Mouse (Mus musculus) cerebellum, postnatal 36 days (tissue): ENCODE data around the gene Slx4.
"Not testable (repeated sequence)": the region's sequence is repeated elsewhere in the genome, so short reads cannot be mapped to it uniquely, and the experiment has no call there.

Experiments
- DNase-seq, 2 experiments: peaks; one replicate each; pipeline ENCODE4 v3.0.0; 2021 to 2022; ENCODE audit warnings: mixed read lengths in 2 of 2

Gene Slx4

DNA sequence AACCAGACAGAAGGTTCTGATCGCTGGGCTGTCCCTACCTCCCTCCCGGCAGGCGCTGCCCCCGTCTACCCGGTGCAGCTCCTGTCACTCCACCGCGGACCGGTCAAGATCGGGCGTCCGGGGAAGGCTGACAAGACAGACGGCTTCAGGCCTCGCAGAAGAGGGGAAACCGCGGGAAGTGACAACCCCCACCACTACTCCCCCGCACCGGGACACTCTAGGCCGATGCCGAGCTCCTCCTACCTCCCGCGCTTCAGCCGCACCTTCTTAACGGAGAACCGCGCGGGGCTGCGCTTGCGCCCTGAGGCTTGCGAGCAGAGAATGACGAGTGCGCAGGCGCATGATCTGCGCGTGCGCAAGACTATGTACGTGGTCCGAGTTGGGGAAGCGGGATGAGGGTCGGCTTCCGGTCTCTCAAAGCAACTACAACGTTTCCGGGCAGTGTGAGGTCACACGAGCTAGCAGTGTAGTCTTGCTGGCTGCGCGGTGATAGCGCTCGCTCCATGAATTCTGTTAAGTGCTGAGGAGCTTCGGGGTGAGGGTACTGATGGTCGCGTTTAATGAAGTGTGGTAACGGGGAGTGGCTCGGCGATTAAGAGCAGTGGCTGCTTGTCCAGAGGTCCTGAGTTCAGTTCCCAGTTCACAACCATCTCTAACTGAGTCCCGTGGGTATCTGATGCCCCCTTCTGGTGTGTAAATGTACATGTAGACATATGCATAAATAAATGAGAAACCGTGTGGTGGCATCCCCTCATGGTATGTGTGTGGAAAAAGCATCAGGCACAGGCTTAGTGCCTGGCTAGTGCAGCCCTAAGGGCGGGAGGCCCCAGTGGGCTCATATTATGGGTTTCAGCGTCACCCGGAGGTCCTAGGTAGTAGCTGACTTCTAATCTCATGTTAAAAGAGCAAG is at the start of gene Slx4:
Slx4 (minus strand) TSS at position 282 of the 910 bp plus-strand sequence.
- peak; percentile 97 for DNase-seq

DNA sequence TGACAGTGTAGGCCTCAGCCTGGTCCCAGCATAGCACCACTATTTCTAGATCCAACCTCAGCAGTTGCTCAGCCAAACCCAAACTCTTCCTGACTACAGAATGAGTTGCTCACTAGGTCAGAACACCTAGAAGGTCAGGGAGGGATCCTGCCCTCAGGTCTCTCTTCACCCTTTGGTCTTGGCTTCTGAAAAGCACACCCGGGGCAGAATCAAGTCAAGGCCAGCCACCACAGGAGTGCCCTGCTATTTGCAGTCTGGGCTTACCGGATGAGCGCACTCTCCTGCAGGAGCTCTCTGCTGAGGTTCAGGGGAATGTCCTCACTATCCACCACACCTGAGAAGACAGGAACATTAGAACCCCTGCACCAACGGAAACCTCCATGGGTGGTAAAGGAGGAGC is 49.0 kb upstream of the Slx4 start:
- no peak for DNase-seq

DNA sequence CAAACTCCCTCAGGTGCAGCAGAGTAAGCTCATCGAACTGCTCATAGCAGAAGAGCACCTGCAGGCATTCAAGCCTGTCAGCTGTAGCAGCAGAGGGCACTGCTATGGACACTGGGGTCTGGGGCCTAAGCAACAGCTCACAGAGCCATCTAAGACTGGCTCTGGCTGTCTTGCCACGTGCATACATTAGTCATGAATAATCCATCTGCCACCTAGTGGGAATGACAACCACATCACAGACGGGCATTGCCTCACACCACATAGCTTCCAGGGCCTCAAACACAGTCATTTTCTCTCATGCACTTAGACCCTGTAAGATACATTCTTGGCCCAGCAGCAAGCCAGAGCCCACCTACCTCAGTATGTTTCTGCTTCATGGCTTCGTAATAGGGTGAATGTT is 42.0 kb upstream of the Slx4 start:
- DNase-seq: no peak

DNA sequence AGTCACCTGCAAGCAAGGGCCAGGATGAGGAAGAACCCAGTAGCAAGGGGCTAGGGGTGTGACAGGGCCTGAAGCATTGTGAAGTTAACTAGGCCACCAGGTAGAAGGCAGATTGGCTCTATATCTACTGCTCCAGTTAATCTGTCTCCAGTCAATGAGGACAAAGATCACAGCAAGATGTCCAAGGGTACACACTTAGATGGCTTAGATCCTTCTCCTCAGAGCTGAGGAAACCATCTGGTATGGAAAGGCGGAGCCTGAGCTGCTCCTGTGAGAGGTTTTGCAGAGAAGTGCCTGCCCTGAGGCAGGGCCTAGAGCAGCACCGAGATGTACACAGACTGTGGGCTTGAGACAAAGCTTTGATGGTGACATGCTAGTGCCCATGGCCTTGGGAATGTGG is 40.5 kb upstream of the Slx4 start:
- DNase-seq: no peak

DNA sequence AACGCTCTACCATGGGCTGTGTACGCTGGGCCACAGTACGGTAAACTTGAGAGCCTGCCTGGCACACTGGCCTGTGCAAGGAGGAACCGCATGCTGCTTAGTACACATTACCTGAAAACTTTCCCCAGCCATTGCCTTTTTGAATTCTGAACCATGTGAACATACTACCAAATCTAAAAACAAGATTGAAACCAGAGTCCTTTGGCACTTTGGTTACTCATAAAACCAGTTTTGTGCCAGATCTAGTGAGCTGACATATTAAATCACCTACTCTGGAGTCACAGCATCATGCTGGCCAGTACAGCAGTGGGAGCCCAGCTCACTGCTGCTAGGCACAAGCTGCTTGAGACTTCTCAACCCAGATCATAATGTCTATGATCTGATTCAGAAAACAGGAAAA is 38.1 kb upstream of the Slx4 start:
- no peak for DNase-seq

- no peak for DNase-seq
Observed at GRCm38 (mm10) chr16:4040206-4040605, 36.6 kb upstream of the Slx4 start.

- no peak for DNase-seq
Observed at GRCm38 (mm10) chr16:4037690-4038089, 34.1 kb upstream of the Slx4 start.

DNA sequence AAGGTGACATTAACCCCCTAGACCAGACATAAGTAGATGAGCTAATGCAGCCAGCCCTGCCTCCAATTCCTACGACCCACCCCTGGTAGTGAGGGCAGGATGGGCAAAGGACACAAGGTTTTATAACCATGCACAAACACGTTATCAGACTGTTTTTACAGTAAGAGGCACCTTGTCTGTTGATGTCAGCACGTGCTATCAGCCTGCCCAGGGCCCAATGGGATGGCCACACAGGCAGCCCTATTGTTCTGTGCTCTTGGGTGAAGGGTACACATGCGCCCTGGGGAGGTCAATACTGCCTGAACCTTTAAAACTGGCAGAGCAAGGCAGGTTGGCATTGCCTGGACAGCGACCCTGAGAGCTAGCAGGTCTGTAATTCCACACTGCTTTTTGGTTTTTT is 33.2 kb upstream of the Slx4 start, which contains the start of gene Dnase1:
Dnase1 (plus strand) TSS at position 136 of the 400 bp plus-strand sequence.
- DNase-seq: no peak

- no peak for DNase-seq
Observed at GRCm38 (mm10) chr16:4035575-4035974, 32.0 kb upstream of the Slx4 start.

- no peak for DNase-seq
Observed at GRCm38 (mm10) chr16:4034476-4034875, 30.9 kb upstream of the Slx4 start.

DNA sequence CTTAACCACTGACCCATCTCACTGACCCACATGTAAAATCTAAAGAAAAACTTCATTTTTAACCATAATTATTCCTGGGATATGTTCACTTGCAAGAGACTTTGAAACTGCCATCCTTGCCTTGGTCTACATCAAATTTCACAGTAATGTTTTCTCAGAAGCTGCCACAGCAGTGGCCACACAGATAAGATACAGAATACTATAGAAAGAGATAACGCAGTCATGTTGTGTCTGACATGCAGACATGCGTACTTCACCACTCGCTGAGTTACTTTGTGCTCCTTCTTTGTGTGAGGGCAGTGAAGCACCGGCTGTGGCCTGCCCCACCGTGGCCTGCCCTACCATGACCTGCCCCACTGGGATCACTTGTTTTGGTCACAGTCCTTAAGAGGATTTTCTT is 30.4 kb upstream of the Slx4 start:
- no peak for DNase-seq

DNA sequence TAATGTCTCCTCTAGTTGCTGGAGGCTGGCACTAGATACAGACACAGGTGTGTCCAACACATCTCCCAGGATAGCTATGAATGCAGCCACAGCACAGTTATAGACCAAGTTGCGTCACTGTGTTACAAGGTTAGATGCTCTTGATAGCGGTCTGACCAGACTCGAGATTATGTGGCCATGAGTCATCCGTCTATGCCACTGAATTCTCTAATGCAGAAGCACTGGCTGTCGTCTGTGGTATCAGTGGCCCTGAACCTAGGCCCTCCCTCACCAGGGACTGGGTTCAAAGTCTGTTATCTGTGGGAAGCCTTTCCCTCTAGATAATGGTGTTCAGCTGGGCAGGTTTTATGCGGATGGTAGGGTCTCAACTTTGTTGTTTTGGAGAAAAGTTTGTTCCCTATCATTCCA is 28.8 kb upstream of the Slx4 start:
- DNase-seq: no peak

DNA sequence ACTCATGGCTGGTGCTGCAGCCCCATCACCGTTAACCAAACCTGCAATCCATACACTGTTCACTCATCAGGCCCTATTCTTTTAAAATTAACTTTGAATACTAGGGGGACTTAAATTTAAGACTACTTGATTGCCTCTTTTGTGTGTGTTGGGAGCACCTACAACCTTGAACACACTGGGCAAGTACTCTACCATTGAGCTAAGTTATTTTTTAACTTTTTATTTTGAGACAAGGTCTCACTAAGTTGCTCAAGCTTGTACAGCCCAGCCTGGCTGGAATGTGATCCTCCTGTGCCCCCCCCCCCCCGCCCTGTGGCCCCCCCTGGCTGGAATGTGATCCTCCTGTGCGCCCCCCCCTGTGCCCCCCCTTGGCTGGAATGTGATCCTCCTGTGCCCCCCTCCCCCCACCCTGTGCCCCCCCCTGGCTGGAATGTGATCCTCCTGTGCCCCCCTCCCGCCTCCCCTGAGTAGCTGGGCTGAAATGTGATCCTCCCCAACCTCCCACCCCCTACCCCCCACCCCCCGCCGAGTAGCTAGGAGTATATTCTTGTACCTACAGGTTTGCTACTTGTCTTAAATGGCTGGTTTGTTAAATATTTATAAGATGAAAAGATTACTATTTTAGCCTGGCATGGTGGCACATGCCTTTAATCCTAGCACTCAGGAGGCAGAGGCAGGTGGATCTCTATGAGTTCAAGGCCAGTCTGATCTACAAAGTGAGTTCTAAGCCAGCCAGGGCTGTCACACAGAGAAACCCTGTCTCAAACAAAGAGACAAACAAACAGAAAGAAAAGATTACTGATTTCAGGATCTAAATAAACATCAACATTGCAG is 28.1 kb upstream of the Slx4 start:
- no peak for DNase-seq

DNA sequence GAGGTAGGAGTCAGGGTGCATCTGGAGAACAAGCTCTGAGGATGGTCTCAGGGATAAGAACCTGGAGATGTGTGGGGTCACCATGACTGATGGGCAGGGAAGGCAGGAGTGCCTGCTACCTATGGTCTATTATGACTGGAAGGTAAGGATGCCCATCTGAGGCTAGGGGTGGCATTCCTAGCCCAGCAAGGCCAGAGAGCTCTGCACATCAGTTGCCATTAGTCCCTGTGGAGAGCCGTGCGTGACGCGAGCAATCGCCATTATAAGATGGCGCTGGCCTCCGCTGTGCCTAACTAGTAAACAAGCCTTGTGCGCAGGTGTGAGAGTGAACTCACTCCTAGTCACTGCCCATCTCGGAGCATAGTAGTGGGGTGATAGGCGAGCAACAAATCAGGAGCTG is 26.9 kb upstream of the Slx4 start:
- DNase-seq: no peak

GRCm38 (mm10) chr16:4029371-4029841 is 25.8 kb upstream of the Slx4 start:
- no peak for DNase-seq

- DNase-seq: no peak
Observed at GRCm38 (mm10) chr16:4027211-4027610, 23.6 kb upstream of the Slx4 start.

DNA sequence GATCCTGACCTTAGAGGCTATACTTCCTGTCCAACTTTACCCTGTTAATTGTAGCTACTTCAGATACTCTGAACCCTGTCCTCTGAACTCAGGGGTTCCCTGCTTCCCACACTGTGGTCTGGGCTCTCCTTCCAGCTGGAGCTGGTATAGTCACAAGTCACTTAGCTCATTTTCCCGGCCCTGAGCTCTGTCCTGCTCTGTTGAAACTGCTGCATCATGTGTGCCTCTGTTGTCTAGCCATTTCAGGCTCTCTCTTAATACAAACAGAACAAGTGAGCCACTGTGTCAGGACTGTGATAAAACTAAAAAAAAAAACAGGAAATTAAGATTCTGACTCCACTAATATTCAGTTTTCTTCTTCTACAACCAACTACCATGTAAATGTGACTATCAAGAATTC is 23.1 kb upstream of the Slx4 start:
- DNase-seq: no peak

DNA sequence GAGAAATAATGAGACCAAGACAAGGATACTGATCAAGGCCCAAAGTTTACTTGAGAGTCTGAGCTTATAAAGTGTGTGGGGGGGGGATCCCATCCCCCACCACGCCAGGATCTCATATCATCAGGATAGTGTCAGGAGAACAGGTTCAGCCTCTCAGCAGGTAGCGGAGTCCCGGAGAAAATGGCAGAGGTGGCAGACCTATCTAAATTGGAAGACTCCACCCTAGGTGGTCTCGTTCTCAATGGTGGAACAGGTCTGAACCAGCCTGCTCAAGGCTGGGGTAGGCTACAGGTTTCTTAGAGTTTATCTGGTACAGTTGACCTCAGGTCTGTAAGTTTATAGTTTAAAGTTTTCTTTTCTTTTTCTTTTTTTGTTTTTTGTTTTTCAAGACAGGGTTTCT is 19.1 kb upstream of the Slx4 start:
- no peak for DNase-seq

GRCm38 (mm10) chr16:4021241-4021640 is 17.7 kb upstream of the Slx4 start:
- DNase-seq: no peak

DNA sequence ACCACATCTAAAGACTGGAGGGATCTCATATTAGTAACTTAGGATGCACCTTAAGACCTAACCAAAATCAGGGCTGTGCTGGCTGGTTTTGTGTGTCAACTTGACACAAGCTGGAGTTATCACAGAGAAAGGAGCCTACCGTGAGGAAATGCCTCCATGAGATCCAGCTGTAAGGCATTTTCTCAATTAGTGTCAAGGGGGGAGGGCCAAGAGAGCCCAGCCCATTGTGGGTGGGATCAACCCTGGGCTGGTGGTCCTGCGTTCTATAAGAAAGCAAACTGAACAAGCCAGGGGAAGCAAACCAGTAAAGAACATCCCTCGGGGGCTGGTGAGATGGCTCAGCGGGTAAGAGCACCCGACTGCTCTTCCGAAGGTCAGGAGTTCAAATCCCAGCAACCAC is 13.9 kb upstream of the Slx4 start:
- not testable (repeated sequence) for DNase-seq

GRCm38 (mm10) chr16:4016786-4017185 is 13.2 kb upstream of the Slx4 start:
- DNase-seq: not testable (repeated sequence)

DNA sequence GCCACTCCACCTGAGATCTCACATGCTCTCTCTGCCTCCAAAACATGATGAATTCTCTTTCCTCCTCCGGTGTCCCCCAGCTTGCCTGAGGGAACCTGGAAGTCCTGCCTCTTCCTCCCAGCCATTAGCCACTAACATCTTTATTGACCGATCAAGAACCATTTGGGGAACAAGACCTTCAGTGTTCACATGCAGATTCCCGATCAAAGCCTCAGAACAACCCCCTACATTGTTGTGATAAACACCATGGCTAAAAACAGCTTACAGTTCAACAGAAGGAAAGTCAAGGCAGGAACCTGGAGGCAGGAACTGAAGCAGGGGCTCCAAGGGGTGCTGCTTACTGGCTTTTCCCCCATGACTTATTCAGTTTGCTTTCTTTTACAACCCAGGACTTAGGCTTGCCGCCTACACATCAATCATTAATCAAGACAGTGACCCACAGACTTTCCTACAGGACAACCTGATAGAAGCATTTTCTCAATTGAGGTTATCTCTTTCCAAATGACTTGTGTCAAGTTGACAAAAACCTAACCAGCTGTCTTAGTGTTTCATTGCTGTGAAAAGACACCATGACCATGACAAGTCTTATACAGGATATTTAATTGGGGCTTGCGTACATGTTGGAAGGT is 10.6 kb upstream of the Slx4 start:
- DNase-seq: no peak

DNA sequence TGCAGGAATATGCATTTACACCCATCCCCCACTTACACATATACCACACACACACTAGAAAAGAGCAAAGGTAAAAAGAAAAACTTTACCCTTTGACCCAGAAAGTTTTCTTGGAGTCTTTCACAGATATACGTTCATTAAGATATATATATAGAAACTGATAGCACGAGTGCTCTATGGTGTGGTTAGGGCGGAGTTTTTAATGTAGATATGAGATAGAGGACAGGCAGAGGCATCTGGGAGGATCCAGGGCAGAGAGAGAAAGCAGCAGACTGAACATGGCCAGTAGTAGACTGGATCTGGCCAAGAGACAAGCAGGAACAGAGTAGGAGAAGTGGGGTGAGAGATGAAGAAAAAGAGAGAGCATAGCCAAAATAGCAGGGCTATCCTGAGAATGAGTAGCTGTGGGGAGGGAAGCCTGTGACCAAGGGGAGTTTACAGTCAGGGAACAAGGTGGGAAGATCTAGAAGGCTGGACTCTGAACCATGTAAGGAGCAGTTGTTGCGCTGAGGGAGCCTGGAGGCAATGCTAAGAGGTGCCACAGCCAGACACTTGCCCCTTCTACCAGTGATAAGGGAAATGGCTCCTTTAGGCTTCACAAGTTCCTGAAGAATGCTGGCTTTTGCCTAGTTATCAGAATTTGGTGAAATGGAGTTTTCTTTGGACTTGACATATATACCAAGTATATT is 9.5 kb upstream of the Slx4 start:
- DNase-seq: no peak
